Mouse (Mus musculus): ENCODE results near the gene Pias4. TPM values are rescaled to one million over a fixed set of nuclear protein-coding genes. Genes with fewer than 3 reads are reported as not detected.

The Pias4 gene
- polyA plus RNA-seq, 1 experiment from 2014 or later: 52.7 TPM

DNA sequence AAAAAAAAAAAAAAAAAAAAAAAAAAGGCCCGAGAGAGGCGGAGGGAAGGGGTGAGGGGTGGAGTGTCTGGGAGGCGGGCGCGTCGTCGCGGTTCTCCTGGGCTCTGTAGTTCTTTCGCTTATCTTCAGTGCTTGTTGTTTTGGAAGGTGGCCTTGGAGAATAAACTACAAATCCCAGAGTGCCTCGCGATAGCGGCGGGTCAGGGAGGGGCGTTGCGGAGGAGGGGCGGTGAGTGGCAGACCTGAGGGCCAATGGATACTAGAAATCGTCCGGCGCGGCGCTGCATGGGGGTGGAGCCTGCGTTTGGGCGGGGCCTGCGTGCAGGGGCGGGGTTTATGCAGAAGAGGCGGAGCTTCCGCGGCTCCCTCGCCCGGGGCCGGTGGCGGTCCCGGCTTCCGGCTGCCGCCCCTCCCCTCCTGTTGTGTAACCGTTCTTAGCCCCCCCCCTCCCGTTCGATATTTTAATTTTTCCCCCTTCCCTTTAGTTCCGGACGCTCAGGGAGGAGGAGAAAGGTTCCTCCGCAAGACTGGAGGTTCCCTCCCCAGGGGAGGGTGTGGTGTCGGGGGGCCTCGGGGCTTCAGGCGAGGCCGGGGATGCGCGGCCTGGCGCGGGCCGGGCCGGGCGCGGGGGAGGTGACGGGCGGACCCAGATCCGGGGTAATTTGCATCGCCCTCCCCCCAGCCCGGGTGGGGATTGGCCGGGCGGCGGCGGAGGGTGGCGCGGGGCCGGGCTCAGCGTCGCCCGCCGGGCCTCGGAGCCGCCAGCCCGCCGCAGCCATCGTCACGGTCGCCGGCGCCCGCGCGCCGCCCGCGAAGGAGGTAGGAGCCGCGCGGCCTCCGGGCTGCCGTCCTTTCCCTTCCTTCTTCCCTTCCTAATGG is 30.2 kb downstream of the Pias4 start:
- Histone ChIP-seq H3K27me3 (peaks cover 15% of the 10 kb centered on the region), H3K9me3 (replicated peaks) (no peaks in the 10 kb centered on the region), H3K4me2 (replicated peaks) (peak overlapping the region; percentile 71), H3K27ac (replicated peaks) (peak overlapping the region; percentile 99), H3K4me1 (peaks cover 63% of the 10 kb centered on the region), H3K4me3 (replicated peaks) (peak overlapping the region; percentile 92), H3K36me3 (no peaks in the 10 kb centered on the region), H3K9ac (peak overlapping the region; percentile 83)
- peak; percentile 93 for ATAC-seq (ENCODE audit: insufficient number of reproducible peaks, low FRiP score, low TSS enrichment, low read depth)
- WGBS: under 1% methylated on average over 78 of the region's 89 CpGs

DNA sequence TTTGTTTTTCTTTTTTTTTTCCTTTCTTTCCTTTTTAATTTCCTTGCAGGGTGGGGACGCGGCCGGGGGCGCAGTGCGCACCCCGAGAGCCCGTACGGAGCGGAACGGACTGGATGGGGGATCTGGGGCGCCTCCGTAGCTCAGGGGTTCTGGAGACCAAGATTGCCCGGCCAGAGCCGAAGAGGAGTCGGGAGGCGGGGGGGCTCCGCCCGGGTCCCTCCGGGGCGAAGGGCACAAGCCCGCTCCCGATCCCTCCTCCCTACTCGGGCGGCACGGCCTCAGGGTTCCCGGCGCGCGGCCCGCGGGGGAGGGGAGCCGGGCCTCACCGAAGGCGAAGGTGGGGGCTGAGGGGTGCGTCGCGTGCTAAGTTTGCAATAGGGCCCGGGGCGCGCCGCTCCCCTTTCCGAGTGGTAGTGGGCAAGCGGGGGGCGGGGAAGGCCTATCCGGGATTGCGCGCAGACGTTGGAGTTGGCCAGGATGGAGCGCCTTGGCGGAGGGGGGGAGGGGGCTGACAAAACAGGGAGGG is 31.0 kb downstream of the Pias4 start:
- ATAC-seq (ENCODE audit: insufficient number of reproducible peaks, low FRiP score, low TSS enrichment, low read depth): peak; percentile 29
- Histone ChIP-seq H3K4me2 (replicated peaks) (peak overlapping the region; percentile 96), H3K27me3 (peaks cover 15% of the 10 kb centered on the region), H3K4me1 (peaks cover 56% of the 10 kb centered on the region), H3K4me3 (replicated peaks) (peak overlapping the region; percentile 92), H3K9ac (peak overlapping the region; percentile 97), H3K9me3 (replicated peaks) (no peaks in the 10 kb centered on the region), H3K36me3 (no peaks in the 10 kb centered on the region), H3K27ac (replicated peaks) (peak overlapping the region; percentile 99)
- WGBS: under 1% methylated on average over 48 of the region's 50 CpGs

DNA sequence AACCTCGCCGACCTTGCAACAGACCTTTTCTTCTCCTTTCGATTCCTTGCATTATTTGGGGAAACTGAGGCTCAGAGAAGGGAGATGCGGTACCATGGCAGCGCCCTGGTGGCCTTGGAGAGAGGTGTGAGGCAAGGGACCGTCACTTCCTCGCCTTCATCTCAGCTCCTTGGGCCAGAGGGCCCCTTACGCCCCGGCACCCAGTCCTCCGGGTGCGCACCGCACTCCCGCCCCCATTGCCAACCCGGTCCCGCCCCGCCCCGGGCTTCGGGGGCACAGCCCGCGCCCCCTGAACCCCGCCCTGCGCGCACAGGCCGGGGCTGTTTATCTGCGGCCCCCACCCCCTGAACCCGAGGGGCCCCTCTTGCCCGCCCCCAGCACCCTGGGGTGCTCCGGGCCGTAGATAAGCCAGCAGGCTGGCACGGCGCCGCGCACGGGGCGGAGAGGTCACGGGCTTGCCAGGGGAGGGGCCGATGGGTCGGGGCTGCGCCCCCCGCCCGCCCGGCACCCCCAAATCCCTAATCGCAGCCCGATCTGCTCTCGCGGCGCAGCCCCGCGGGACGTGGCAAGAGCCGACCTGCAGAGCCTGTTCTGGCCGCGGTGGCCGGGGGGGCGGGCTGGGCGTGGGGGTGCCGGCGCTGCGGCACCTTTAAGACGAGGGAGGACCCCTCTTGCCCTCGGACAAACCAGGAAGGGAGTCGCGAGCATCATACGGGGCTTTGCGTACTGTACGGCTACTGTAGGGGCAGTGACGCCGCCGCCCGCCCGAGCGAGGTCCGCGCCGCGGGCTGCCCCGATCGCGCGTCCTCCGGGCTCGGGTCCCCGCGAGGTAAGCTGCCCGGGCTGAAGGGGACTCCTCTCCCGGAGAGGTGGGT is 31.7 kb downstream of the Pias4 start:
- Histone ChIP-seq H3K27me3 (peaks cover 15% of the 10 kb centered on the region), H3K4me2 (replicated peaks) (peak overlapping the region; percentile 96), H3K27ac (replicated peaks) (peak overlapping the region; percentile 99), H3K9ac (peak overlapping the region; percentile 97), H3K4me1 (peaks cover 49% of the 10 kb centered on the region), H3K9me3 (replicated peaks) (no peaks in the 10 kb centered on the region), H3K36me3 (no peaks in the 10 kb centered on the region), H3K4me3 (replicated peaks) (peak overlapping the region; percentile 92)
- WGBS: 1% methylated on average over 78 of the region's 86 CpGs
- ATAC-seq (ENCODE audit: insufficient number of reproducible peaks, low FRiP score, low TSS enrichment, low read depth): peak; percentile 31

DNA sequence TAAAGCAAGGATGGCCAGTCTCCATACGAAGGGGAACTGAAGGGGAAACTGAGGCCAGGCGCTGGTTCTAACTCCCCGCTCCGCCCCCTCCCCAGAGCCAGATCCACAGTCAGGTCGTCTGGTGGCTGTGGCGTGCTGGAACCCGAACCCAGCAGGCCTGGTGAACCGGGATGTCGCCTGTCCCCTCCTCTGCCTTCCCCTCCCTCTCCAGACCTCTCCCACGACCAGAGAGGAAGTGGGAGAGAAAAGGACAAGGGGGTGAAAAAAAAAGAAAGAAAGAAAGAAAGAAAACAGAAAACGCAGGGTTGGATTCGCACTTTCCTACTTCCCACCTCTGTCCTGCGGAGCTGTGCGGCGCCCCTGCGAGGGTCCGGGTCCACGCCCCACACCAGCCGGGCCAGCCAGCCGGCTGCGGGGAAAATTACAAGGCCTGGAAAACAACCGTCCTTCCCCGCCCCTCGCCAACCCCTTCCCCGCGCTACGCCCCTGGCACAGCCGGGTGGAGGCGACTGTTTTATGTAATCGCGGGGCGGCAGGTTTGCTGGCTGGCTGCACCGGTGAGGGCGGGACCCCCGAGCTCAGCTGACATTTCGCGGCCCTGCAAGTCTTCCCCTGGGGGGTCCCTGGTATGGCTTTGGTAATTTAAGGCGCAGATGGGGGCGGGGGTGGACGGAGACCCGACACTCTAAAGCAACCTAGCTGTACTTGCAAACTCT is 32.6 kb downstream of the Pias4 start, which contains the start of gene Zbtb7a:
TSS of gene Zbtb7a (plus strand) at position 255 of the 716 bp plus-strand sequence.
- peak within 1 kb of the TSS; percentile 92 for H3K4me3 ChIP-seq (replicated peaks)
- H3K9ac ChIP-seq: peak within 1 kb of the TSS; percentile 97
- peak within 1 kb of the TSS; percentile 96 for H3K4me2 ChIP-seq (replicated peaks)
- ATAC-seq (ENCODE audit: insufficient number of reproducible peaks, low FRiP score, low TSS enrichment, low read depth): no peak
- H3K27me3 ChIP-seq: peaks cover 15% of the 10 kb centered on the region
- peaks cover 40% of the 10 kb centered on the region for H3K4me1 ChIP-seq
- WGBS: 2% methylated on average over 40 of the region's 41 CpGs
- no peaks in the 10 kb centered on the region for H3K9me3 ChIP-seq (replicated peaks)
- H3K27ac ChIP-seq (replicated peaks): peak within 1 kb of the TSS; percentile 99
- no peaks in the 10 kb centered on the region for H3K36me3 ChIP-seq

DNA sequence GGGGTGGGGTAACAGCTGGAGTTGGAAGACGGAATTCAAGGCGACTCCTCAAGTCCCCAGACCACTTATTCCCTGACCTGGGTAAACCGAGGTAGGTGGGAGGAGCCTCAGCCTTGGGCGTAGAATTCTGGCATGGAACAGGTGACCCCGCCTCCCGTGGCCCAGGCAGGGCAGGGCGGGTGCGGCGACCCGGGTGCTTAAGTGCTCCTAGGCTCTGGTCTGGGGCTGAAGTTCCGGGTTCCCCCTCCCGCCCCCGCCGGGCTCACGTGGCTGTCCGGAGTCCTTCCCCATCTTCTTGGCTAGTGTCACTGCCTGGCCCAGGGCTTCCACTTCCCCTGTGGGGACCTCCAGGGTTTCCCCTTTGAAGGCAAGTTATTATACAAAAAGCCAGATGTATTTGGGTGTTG is 33.5 kb downstream of the Pias4 start:
- Histone ChIP-seq H3K4me1 (peaks cover 40% of the 10 kb centered on the region), H3K4me3 (replicated peaks) (peak overlapping the region; percentile 92), H3K9me3 (replicated peaks) (no peaks in the 10 kb centered on the region), H3K27me3 (peaks cover 15% of the 10 kb centered on the region), H3K27ac (replicated peaks) (0 out of 2 replicates have a peak overlapping the region, but pooled peaks have one; percentile 34), H3K4me2 (replicated peaks) (peak overlapping the region; percentile 28), H3K9ac (no peak overlapping the region), H3K36me3 (no peaks in the 10 kb centered on the region)
- 2% methylated on average over 16 of the region's 16 CpGs for WGBS
- no peak for ATAC-seq (ENCODE audit: insufficient number of reproducible peaks, low FRiP score, low TSS enrichment, low read depth)

DNA sequence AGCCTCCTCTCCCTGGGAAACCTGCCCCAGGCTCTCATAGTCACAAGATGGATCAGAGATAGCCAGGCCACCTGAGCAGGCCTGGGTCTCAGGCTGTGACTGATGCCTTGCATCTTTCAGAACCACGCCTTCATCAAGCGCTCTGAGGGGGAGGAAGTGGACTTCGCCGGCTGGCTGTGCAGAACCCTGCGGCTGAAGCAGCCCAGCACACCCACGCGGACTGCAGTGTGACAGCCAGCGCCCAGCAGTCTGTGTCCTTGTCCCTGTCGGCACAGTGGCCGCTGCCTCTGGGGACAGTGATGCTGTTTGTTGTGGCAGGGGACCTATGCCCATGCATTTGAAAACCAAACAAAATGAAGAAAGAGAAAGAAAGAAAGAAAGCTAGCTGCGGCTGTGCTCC is 44.2 kb downstream of the Pias4 start:
- Histone ChIP-seq H3K27ac (replicated peaks) (no peak overlapping the region), H3K36me3 (peaks cover 61% of the 10 kb centered on the region), H3K27me3 (no peaks in the 10 kb centered on the region), H3K9ac (no peak overlapping the region), H3K4me3 (replicated peaks) (no peak overlapping the region), H3K4me2 (replicated peaks) (no peak overlapping the region), H3K4me1 (peaks cover 1% of the 10 kb centered on the region; the same call in 1 of the 2 replicates), H3K9me3 (replicated peaks) (no peaks in the 10 kb centered on the region)
- WGBS: 82% methylated on average over 11 of the region's 11 CpGs
- no peak for ATAC-seq (ENCODE audit: insufficient number of reproducible peaks, low FRiP score, low TSS enrichment, low read depth)

DNA sequence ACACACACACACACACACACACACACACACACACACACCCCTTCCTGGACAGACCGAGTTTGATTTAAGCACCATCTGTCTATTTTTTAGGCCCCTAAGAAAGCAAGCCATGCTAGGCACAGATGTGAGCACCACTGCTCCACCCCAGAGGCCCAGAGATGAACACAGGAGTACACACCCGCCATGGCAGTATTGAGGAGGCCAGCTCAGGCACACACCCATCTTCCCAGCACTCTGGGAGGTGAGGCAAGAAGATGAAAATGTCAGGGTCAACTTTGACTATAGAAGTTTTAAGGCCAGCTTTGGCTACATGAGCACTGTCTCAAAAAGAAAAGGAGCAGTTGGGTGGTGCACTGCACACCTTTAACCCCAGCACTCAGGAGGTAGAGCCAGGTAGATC is 44.8 kb downstream of the Pias4 start:
- Histone ChIP-seq H3K9me3 (replicated peaks) (no peaks in the 10 kb centered on the region), H3K27ac (replicated peaks) (no peak overlapping the region), H3K36me3 (peaks cover 65% of the 10 kb centered on the region), H3K4me2 (replicated peaks) (no peak overlapping the region), H3K4me3 (replicated peaks) (no peak overlapping the region), H3K27me3 (no peaks in the 10 kb centered on the region), H3K4me1 (no peaks in the 10 kb centered on the region), H3K9ac (no peak overlapping the region)
- WGBS: 60% methylated on average over 2 of the region's 2 CpGs
- ATAC-seq (ENCODE audit: insufficient number of reproducible peaks, low FRiP score, low TSS enrichment, low read depth): no peak

DNA sequence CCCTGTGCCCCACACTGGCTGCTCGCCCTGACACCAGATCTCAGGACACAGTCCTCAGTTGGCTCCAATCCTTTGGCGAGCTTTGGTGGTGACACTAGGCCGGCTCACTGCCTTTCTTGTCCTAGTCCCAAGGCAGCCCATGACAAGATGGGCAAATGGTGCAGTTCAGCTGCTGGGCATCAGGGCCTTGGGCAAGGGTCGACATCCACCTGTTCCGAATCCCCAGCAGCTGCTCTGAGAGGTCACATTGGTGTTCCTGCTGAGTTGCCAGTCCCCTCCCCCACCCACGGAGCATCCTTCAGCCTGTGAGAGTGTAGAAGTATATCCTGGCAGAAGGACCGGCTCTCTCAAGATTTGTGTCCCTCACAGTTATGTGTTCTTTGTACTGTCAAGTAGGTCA is 47.1 kb downstream of the Pias4 start:
- no peak overlapping the region for H3K4me3 ChIP-seq (replicated peaks)
- H3K4me2 ChIP-seq (replicated peaks): no peak overlapping the region
- H3K36me3 ChIP-seq: peaks cover 84% of the 10 kb centered on the region
- H3K9ac ChIP-seq: no peak overlapping the region
- H3K27ac ChIP-seq (replicated peaks): no peak overlapping the region
- H3K27me3 ChIP-seq: no peaks in the 10 kb centered on the region
- ATAC-seq (ENCODE audit: insufficient number of reproducible peaks, low FRiP score, low TSS enrichment, low read depth): no peak
- no peaks in the 10 kb centered on the region for H3K4me1 ChIP-seq
- WGBS: 84% methylated on average over 7 of the region's 7 CpGs
- H3K9me3 ChIP-seq (replicated peaks): no peaks in the 10 kb centered on the region

DNA sequence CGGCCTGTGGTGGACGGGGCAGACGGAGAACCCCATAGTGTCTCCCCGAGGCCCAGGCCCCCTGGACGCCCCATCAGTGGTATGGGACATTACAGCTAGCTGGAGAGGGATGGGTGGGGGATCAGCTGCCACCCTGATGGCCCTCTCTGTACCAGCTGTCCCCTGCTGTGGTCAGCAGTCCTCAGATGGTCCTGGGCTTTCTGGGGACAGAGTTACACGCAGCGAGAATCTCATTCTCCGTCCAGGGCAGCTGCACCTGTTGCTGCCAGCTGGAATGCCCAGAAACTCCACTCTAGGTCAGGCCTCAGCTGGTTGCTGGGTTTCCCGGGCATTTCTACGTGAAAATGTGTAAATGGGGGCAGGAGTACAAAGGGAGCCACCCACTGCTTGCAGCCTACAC is 48.1 kb downstream of the Pias4 start:
- H3K4me3 ChIP-seq (replicated peaks): no peak overlapping the region
- no peak overlapping the region for H3K9ac ChIP-seq
- ATAC-seq (ENCODE audit: insufficient number of reproducible peaks, low FRiP score, low TSS enrichment, low read depth): no peak
- H3K27me3 ChIP-seq: no peaks in the 10 kb centered on the region
- H3K9me3 ChIP-seq (replicated peaks): no peaks in the 10 kb centered on the region
- WGBS: 89% methylated on average over 10 of the region's 10 CpGs
- no peak overlapping the region for H3K4me2 ChIP-seq (replicated peaks)
- H3K36me3 ChIP-seq: peaks cover 94% of the 10 kb centered on the region
- no peaks in the 10 kb centered on the region for H3K4me1 ChIP-seq
- H3K27ac ChIP-seq (replicated peaks): no peak overlapping the region

DNA sequence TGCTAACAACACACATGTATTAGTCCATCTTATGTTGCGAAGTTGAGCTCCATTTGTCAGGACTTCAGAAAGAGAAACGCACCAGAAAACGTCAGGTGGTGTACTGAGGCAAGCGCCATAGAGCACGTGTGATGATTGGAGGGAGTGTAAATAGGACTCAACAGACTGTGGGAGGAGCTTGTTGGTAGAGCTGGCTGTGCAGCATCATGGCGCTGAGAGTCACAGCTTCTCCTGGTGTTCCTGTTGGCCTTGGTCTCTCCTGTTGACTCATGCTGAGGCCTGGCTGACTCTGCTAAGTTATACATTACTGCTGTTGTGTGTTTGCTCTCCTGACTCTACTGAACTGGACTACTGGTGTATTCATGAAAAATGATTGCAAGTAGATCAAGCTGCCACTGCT is 54.8 kb downstream of the Pias4 start:
- Histone ChIP-seq H3K27me3 (no peaks in the 10 kb centered on the region), H3K9ac (no peak overlapping the region), H3K27ac (replicated peaks) (no peak overlapping the region), H3K4me1 (no peaks in the 10 kb centered on the region), H3K4me2 (replicated peaks) (no peak overlapping the region), H3K36me3 (peaks cover 90% of the 10 kb centered on the region), H3K9me3 (replicated peaks) (no peaks in the 10 kb centered on the region), H3K4me3 (replicated peaks) (no peak overlapping the region)
- ATAC-seq (ENCODE audit: insufficient number of reproducible peaks, low FRiP score, low TSS enrichment, low read depth): no peak
- WGBS: 89% methylated on average over 6 of the region's 6 CpGs

Data from embryonic facial prominence, embryonic 15.5 days (tissue).